Mouse (Mus musculus): ENCODE data around the gene Zfp90. TPM values are rescaled to one million over a fixed set of nuclear protein-coding genes. Genes with fewer than 3 reads are reported as not detected.

The Zfp90 gene
- polyA plus RNA-seq, 1 experiment from 2014 or later, result 27.8 TPM

Other genes starting within 250 kb of the Zfp90 start
- gene Slc7a6, start 246.5 kb upstream of the Zfp90 start, polyA plus RNA-seq (2014; fragmentation: Nextera tagmentation; extraction: Ambion mirVana), result 106 and 121 TPM in 2 replicates
- 39.7 and 45.6 TPM in 2 replicates for gene Slc7a6os, start 204.4 kb upstream of the Zfp90 start, polyA plus RNA-seq (2014; fragmentation: Nextera tagmentation; extraction: Ambion mirVana)
- gene Prmt7, start 204.4 kb upstream of the Zfp90 start, polyA plus RNA-seq (2014; fragmentation: Nextera tagmentation; extraction: Ambion mirVana), result 70.2 and 71.1 TPM in 2 replicates
- 17.2 and 19.6 TPM in 2 replicates for gene Smpd3, start 77.3 kb upstream of the Zfp90 start, polyA plus RNA-seq (2014; fragmentation: Nextera tagmentation; extraction: Ambion mirVana)
- gene 6030452D12Rik, start 85.2 kb downstream of the Zfp90 start, polyA plus RNA-seq (2014; fragmentation: Nextera tagmentation; extraction: Ambion mirVana), result not detected in 2 replicates
- 5.4 and 7.5 TPM in 2 replicates for gene Cdh3, start 95.6 kb downstream of the Zfp90 start, polyA plus RNA-seq (2014; fragmentation: Nextera tagmentation; extraction: Ambion mirVana)
- 4.8 and 7.6 TPM in 2 replicates for gene Gm10073, start 158.1 kb downstream of the Zfp90 start, polyA plus RNA-seq (2014; fragmentation: Nextera tagmentation; extraction: Ambion mirVana)
- 5.6 and 5.7 TPM in 2 replicates for gene Cdh1, start 188.0 kb downstream of the Zfp90 start, polyA plus RNA-seq (2014; fragmentation: Nextera tagmentation; extraction: Ambion mirVana)

All from neural tube, embryonic 11.5 days (tissue).